Mouse (Mus musculus) hindbrain, embryonic 12.5 days (tissue): Measurements from ENCODE around the gene Gm26938. TPM values are rescaled to one million over a fixed set of nuclear protein-coding genes. Genes with fewer than 3 reads are reported as not detected.
A peak's percentile ranks its signal among the peaks of the same experiment; 100 is the strongest.

Experiments used
- ATAC-seq: fragments of 200-750 bp; cut with Nextera tagmentation; 2 replicates; pipeline ENCODE4 v1.8.0; 2017; ENCODE audit warnings: moderate TSS enrichment; ENCODE audit not compliant: low FRiP score
- H3K27ac ChIP-seq: fragments of 300-500 bp; sonication (generic); 2 replicates; pipeline ENCODE4 v1.5.1; 2016; ENCODE audit warnings: mild to moderate bottlenecking
- H3K27me3 ChIP-seq: fragments of 300-500 bp; sonication (generic); 2 replicates; pipeline ENCODE4 v1.6.1; 2016; ENCODE audit warnings: mild to moderate bottlenecking
- H3K36me3 ChIP-seq: fragments of 300-500 bp; sonication (generic); 2 replicates; pipeline ENCODE4 v1.6.1; 2016; ENCODE audit warnings: mild to moderate bottlenecking
- H3K4me1 ChIP-seq: fragments of 300-500 bp; sonication (generic); 2 replicates; pipeline ENCODE4 v1.6.1; 2016
- H3K4me2 ChIP-seq: fragments of 300-500 bp; sonication (generic); replicated peaks from 2 replicates; pipeline ENCODE4 v1.6.1; 2016; ENCODE audit warnings: mild to moderate bottlenecking
- H3K4me3 ChIP-seq: fragments of 300-500 bp; sonication (generic); 2 replicates; pipeline ENCODE4 v1.5.1; 2016; ENCODE audit warnings: mild to moderate bottlenecking
- H3K9ac ChIP-seq: fragments of 300-500 bp; sonication (generic); 2 replicates; pipeline ENCODE4 v1.6.1; 2016; ENCODE audit warnings: mild to moderate bottlenecking, moderate library complexity
- H3K9me3 ChIP-seq: fragments of 300-500 bp; sonication (generic); replicated peaks from 2 replicates; pipeline ENCODE4 v1.6.1; 2016; ENCODE audit warnings: mild to moderate bottlenecking
- WGBS: fragments of 180-500 bp; shearing (Covaris S2); methylation state at CpG from one replicate; pipeline ENCODE4 v1.1.7; 2016; 5-methylcytosine and 5-hydroxymethylcytosine counted together
- polyA plus RNA-seq: library from polyadenylated mRNA; unstranded; fragments of >200 nt; fragmentation: Nextera tagmentation; extraction: Ambion mirVana; gene quantifications from 2 replicates; pipeline ENCODE4 v1.2.1, GENCODE M21; 2016

Gene Gm26938
- not detected in 2 replicates for polyA plus RNA-seq

DNA sequence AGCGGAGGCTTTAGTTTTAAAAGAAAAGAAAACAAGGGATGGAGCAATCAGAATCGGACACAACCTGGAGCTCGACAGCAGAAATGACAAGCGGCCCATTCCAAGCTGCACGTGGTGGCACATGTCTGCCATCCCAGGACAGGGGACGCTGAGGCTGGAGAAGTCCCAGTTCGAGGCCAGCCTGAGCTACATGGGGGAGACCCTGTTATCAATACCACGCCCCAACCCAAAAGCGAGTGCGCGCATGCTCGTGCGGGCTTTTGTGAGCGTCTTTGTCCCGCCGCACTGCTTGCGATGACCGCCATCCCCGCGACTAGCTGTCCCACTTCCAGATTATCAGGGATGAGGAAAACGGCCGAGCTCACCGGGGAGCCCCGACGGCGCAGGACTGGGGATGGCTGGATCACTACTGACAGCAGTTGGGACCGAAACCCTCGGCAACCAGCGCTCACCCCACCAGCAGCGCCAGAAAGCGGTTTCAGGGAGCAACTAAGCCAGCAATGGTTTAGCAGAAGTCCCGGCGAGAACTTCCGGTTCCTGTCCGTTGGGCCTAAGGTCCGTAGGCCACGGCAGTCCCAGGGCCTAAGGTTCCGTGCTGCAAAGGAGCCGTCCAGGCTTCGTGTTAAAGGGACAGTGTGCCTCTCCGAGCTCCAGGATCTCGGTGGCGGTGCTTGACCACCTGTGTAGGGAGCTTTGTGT is at the start of gene Gm26938, which contains the start of gene Psmg3:
Gm26938 (minus strand) TSS at position 51 of the 699 bp plus-strand sequence.
Psmg3 (minus strand) TSS at position 529 of the 699 bp plus-strand sequence.
- H3K9me3 ChIP-seq, result no peaks in the 10 kb centered on the region
- under 1% methylated on average over 43 of the region's 43 CpGs for WGBS
- H3K9ac ChIP-seq, result peak within 1 kb of the TSS; percentile 81
- no peaks in the 10 kb centered on the region for H3K27me3 ChIP-seq
- H3K36me3 ChIP-seq, result peaks cover 30% of the 10 kb centered on the region
- H3K27ac ChIP-seq, result peak within 1 kb of the TSS; percentile 77
- H3K4me2 ChIP-seq, result peak within 1 kb of the TSS; percentile 93
- peak within 1 kb of the TSS; percentile 86 for H3K4me3 ChIP-seq
- peak; percentile 71 for ATAC-seq
- peaks cover 16% of the 10 kb centered on the region for H3K4me1 ChIP-seq

DNA sequence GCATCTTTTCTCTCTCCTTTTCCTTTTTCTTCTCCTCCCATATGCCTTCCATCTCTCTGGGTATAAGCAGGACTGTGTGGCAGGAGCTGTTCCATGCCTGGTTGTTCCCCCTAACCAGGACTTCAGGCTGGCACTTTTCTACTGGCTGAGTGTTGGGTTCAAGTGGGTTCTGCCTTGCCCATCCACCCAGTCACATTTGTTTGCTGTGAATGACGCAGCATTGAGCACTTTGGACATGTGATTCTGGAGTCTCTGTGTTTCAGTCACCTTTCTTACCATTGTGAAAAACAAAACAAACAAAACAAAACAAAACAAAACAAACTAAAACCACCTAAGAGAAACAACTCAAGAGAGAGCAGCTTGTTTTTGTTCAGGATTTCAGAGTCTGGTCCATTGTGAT is 45.3 kb upstream of the Gm26938 start:
- Histone ChIP-seq H3K9me3 (no peaks in the 10 kb centered on the region), H3K9ac (no peak overlapping the region), H3K27ac (no peak overlapping the region), H3K36me3 (no peaks in the 10 kb centered on the region), H3K4me2 (no peak overlapping the region), H3K4me1 (no peaks in the 10 kb centered on the region), H3K27me3 (no peaks in the 10 kb centered on the region; the same call in 1 of the 2 replicates), H3K4me3 (no peak overlapping the region)
- no peak for ATAC-seq
- WGBS, result 85% methylated on average over 1 of the region's 1 CpGs

DNA sequence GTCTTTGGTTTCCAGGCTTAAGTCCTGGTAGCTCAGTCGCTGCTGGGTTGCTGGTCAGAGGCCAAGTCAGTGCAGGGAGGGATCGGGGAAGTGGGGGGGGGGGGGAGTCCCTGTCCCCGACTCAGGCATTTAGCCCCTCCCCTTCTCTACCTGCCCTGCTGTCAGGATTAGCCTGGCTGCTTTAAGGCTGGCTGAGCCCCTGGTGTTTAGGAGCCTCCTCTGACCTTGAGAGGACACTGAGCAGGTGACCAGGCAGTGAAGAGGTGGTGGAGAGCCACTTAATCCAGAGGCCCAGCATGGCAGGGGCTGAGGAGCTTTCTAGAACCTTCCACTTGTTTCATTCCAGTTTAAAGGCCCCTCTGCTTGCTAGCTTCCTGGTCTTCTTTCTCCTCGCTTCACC is 44.7 kb upstream of the Gm26938 start:
- WGBS, result 31% methylated on average over 4 of the region's 4 CpGs
- no peak overlapping the region for H3K9ac ChIP-seq

DNA sequence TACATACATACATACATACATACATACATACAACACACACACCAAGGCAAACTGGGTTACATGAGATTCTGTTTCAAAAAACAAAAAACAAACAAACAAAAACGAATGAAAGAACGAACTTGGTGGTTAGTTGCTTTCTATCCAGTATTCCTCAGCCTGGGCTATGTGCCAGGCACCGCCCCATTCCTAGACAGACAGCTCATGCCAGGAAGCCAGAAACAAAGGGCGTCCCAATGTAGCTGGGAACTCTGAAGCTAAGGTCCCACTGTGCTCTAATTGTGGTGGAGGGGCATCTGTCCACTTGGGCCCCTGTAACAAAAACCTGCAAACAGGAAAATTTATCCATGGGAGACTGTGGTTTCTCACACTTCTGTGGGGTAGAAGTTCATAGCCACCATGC is 36.6 kb upstream of the Gm26938 start:
- Histone ChIP-seq H3K36me3 (no peaks in the 10 kb centered on the region), H3K9me3 (no peaks in the 10 kb centered on the region), H3K4me2 (no peak overlapping the region), H3K9ac (no peak overlapping the region), H3K4me1 (peaks cover 10% of the 10 kb centered on the region), H3K4me3 (no peak overlapping the region), H3K27me3 (peaks cover 10% of the 10 kb centered on the region; the same call in 1 of the 2 replicates), H3K27ac (0 out of 2 replicates have a peak overlapping the region, but pooled peaks have one; percentile 44)
- no peak for ATAC-seq
- 60% methylated on average over 4 of the region's 4 CpGs for WGBS

More for the DNA sequence above, 44.7 kb upstream of the Gm26938 start:
- Histone ChIP-seq H3K4me2 (no peak overlapping the region), H3K36me3 (no peaks in the 10 kb centered on the region), H3K9me3 (no peaks in the 10 kb centered on the region), H3K4me3 (no peak overlapping the region), H3K4me1 (no peaks in the 10 kb centered on the region), H3K27me3 (peaks cover under 1% of the 10 kb centered on the region; the same call in 1 of the 2 replicates), H3K27ac (no peak overlapping the region)
- no peak for ATAC-seq

DNA sequence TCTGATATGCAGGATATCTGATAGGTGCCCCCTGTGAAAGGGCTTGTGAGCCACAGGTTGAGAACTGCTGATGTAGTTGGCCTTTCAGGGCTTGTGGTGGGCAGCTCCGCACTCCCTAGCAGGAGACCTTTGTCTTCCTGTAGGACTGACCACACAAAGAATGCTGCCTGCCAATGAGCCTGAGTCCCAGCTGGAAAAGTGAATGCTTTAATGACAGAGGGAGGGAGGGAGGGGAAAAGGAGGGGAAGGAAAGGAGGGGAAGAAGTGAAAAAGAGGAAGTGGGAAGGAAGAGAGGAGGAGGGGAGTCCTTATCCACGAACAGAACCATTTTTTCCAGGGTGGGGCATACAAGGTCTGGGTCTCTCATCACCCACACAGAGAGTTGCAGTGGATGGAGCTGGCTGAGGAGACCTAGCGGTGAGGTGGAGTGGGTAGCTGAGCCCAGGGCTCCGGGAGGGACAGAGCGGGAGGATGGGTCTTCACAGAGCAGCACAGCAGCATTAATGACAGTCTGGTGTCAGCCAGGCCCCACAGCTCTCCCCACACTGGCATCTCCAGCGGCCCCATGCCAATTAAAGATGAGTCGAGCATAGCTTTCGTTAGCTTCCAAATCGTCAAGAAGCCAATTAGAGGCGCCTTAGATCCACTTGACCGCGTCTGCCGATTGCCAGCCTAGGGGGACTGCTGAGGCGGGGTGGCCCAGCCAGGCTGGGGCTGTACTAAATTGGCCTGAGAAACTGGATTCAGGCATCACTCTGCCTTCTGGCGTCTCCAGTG is 34.3 kb upstream of the Gm26938 start:
- Histone ChIP-seq H3K36me3 (no peaks in the 10 kb centered on the region), H3K4me1 (peaks cover 10% of the 10 kb centered on the region), H3K4me2 (peak overlapping the region; percentile 24), H3K27ac (peak overlapping the region; percentile 61; the same call in 1 of the 2 replicates), H3K27me3 (peaks cover 8% of the 10 kb centered on the region; the same call in 1 of the 2 replicates), H3K9ac (no peak overlapping the region), H3K9me3 (no peaks in the 10 kb centered on the region), H3K4me3 (no peak overlapping the region)
- 36% methylated on average over 15 of the region's 15 CpGs for WGBS
- peak; percentile 76 for ATAC-seq

DNA sequence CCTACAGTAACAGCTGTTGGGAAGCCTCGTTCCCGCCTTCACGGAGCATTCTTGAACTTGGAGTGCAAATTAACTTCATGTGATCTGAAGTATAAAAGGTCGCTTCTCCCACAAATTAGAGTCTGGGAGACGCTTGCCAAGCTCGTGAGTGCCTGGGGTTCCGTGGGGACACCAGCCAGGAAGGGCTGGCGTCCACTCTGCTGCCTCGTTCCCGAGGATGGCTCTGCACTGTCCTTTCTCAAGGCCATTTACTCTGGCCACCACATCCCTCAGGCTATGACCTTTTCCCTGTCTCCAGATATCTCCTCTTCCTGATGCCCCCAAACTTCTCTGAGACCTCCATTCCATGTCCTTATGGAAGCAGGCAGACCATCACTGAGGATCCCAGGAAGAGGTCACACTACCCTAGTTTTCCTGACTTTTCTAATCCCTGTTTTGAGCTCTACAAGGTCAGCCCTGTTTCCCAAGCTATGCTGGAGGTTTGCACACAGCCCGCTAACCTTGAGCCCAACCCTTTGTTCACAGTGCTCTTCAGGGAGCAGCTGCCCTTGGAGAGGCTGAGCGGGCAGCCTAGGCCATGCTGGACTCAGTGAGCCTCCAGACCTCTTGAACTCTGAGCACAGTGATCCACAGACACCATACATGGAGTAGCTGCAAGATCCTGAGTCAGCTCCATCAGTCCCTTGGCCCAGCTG is 23.6 kb upstream of the Gm26938 start:
- ATAC-seq, result no peak
- 80% methylated on average over 12 of the region's 12 CpGs for WGBS

DNA sequence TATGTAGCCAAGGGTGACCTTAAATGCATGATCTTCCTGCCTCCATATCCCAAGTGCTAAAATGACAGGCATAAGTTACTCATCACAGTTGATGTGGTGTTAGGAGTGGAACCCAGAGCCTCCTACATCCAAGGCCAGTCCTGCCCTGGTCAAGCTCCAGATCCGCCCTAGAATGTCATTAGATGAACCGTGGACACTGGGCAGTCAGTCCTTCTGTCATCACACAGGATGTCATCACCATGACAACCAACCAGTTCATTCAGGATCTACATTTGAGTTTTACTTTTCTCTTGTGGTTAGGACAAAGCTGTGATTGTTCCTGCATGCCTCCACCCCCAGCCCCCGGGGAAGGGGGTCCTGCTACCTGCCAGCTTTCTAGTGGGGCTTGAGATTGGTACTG is 12.9 kb upstream of the Gm26938 start:
- no peak for ATAC-seq
- 16% methylated on average over 3 of the region's 3 CpGs for WGBS
- Histone ChIP-seq H3K4me1 (peaks cover 3% of the 10 kb centered on the region; the same call in 1 of the 2 replicates), H3K27me3 (no peaks in the 10 kb centered on the region), H3K4me2 (no peak overlapping the region), H3K36me3 (no peaks in the 10 kb centered on the region), H3K9me3 (peaks cover 1% of the 10 kb centered on the region; the same call in 1 of the 2 replicates), H3K4me3 (no peak overlapping the region), H3K27ac (no peak overlapping the region), H3K9ac (no peak overlapping the region)

More for the DNA sequence above, 23.6 kb upstream of the Gm26938 start:
- Histone ChIP-seq H3K27me3 (peaks cover 3% of the 10 kb centered on the region; the same call in 1 of the 2 replicates), H3K9ac (no peak overlapping the region), H3K27ac (no peak overlapping the region), H3K4me1 (peaks cover 7% of the 10 kb centered on the region; the same call in 1 of the 2 replicates), H3K36me3 (no peaks in the 10 kb centered on the region), H3K4me2 (no peak overlapping the region), H3K4me3 (no peak overlapping the region), H3K9me3 (peaks cover 6% of the 10 kb centered on the region)

DNA sequence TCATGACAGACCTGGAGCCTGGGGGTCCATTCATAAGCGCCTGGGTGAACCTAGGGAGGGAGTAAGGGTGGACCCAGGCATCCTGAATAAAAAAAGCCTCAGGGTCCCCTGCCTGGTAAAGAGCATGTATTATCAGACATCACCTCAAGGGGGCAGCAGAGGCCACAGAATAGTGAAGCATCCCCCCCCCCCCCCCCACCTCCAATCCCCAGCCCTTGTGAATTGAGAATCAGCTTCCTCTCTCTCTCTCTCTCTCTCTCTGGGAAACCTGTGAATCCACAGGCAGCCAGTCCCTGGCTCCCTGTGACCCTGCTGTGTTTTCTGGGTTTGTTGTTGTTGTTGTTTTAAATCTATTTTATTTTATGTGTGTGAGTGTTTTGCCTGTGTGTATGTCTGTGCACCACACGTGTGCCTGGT is 12.3 kb upstream of the Gm26938 start:
- WGBS, result 15% methylated on average over 2 of the region's 2 CpGs
- peak; percentile 61; the same call in 1 of the 2 replicates for ATAC-seq

DNA sequence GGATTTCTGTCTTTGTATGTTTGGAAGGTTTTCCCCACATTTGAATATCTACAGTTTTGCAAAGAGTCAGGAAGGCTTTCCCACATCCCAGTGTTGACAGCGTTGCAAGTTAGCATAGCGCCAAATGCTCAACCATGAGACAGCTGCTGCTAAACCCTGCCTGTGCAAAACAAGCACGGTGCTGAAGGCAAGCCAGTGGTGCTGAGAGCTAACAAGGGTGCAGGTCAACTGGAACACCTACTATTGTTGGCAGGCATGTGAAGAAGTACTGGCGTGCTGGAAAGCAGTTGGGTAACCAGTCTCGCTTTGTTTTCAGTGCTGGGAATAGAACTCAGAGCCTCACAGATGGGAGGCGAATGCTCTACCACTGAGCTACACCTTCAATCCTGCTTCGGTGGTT is 9.5 kb upstream of the Gm26938 start:
- no peak for ATAC-seq
- H3K36me3 ChIP-seq, result no peaks in the 10 kb centered on the region
- no peak overlapping the region for H3K4me3 ChIP-seq
- no peak overlapping the region for H3K9ac ChIP-seq
- H3K9me3 ChIP-seq, result no peaks in the 10 kb centered on the region
- H3K4me2 ChIP-seq, result no peak overlapping the region
- peaks cover 3% of the 10 kb centered on the region; the same call in 1 of the 2 replicates for H3K4me1 ChIP-seq
- 87% methylated on average over 7 of the region's 7 CpGs for WGBS
- no peaks in the 10 kb centered on the region for H3K27me3 ChIP-seq
- H3K27ac ChIP-seq, result no peak overlapping the region

More for the DNA sequence above, 12.3 kb upstream of the Gm26938 start:
- Histone ChIP-seq H3K4me3 (no peak overlapping the region), H3K27ac (no peak overlapping the region), H3K9me3 (no peaks in the 10 kb centered on the region), H3K4me1 (peaks cover 3% of the 10 kb centered on the region; the same call in 1 of the 2 replicates), H3K4me2 (no peak overlapping the region), H3K27me3 (no peaks in the 10 kb centered on the region), H3K9ac (no peak overlapping the region), H3K36me3 (no peaks in the 10 kb centered on the region)

DNA sequence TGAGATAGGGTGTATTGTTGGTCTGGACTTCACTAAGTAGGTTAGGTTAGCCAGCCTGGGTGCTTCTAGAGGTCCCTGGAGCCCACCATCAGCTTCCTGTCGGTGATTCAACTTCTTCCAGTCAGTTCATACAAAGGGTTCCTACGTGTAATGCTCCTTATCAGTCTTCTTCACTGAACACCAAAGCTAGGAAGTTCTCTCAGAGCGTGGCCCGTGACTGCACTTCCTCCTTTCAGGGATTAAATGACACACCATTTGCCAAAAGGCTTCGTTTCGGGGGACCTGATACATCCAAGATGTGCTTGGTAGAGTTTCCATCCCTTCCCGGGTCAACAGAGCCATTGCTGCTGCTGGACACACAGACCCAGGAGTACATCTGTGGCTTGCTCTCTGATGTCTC is 5.9 kb upstream of the Gm26938 start:
- Histone ChIP-seq H3K27me3 (no peaks in the 10 kb centered on the region), H3K4me1 (0 out of 2 replicates have a peak, but pooled peaks cover under 1% of the 10 kb centered on the region), H3K36me3 (no peaks in the 10 kb centered on the region), H3K27ac (no peak overlapping the region), H3K9ac (no peak overlapping the region), H3K4me2 (no peak overlapping the region), H3K9me3 (no peaks in the 10 kb centered on the region), H3K4me3 (no peak overlapping the region)
- ATAC-seq, result no peak
- 78% methylated on average over 7 of the region's 7 CpGs for whole genome bisulfite sequencing

DNA sequence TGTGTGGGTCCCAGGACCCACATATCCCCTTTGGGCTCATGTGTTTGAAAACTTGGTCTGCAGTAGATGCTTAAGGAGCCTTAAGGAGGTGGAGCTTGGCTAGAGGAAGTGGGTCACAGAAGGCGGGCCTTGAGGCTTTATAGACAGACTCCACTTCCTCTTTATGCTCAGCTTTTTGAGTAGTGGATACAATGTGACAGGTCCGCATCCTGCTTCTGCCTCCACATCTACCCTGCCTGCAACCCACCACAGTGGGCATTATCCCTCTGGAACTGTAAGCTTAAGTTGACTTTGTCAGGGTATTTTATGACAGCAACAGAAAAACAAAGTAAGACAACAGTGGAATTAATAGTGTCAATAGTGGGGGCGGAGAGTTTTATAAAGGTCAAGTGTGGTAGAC is 4.5 kb upstream of the Gm26938 start:
- Histone ChIP-seq H3K27ac (no peak overlapping the region), H3K4me1 (peaks cover 6% of the 10 kb centered on the region), H3K9ac (no peak overlapping the region), H3K36me3 (no peaks in the 10 kb centered on the region), H3K4me3 (no peak overlapping the region), H3K27me3 (no peaks in the 10 kb centered on the region), H3K9me3 (no peaks in the 10 kb centered on the region), H3K4me2 (no peak overlapping the region)
- 85% methylated on average over 3 of the region's 3 CpGs for WGBS
- ATAC-seq, result no peak

DNA sequence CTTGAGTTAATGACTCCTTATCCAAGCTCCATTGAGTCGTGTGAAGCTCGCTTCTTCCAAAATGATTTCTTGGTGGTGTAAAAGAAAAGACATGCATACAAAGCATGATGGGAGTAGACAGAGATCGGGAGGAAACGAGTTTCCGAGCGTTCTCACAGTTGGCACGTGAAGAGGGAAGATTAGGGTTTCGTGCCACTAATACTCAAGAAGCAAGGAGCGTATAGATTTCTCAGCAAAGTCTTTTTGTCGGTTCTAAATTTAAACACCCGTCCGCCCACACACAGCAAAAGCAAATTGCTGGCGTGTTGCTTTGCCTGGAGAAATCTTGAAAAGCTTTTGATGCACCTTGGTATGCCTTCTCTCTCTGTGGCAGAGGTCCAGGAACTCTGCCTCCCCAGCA is 3.2 kb upstream of the Gm26938 start:
- H3K27ac ChIP-seq, result no peak overlapping the region
- WGBS, result 82% methylated on average over 13 of the region's 13 CpGs
- no peak for ATAC-seq
- no peak overlapping the region for H3K4me2 ChIP-seq
- H3K27me3 ChIP-seq, result no peaks in the 10 kb centered on the region
- no peak overlapping the region for H3K4me3 ChIP-seq
- H3K4me1 ChIP-seq, result peaks cover 16% of the 10 kb centered on the region
- H3K36me3 ChIP-seq, result peaks cover 5% of the 10 kb centered on the region; the same call in 1 of the 2 replicates
- no peak overlapping the region for H3K9ac ChIP-seq
- no peaks in the 10 kb centered on the region for H3K9me3 ChIP-seq
